Mouse (Mus musculus): ENCODE measurements around the gene Hsp90ab1.

- TF ChIP-seq CTCF (IDR thresholded peaks at IDR 0.05; ENCODE audit: borderline replicate concordance, insufficient read depth, low read length) (no peak), POLR2A (IDR thresholded peaks at IDR 0.05; ENCODE audit: low read depth, low read length) (peak; percentile 30)
Measured at GRCm38 (mm10) chr17:45572103-45573086, 676 bp downstream of the Hsp90ab1 start.
